Mouse (Mus musculus) naive thymus-derived CD4-positive, alpha-beta T cell, adult 5 months (primary cell): Measurements from ENCODE around the gene Olfr814. TPM values are rescaled to one million over a fixed set of nuclear protein-coding genes. Genes with fewer than 3 reads are reported as not detected.

Experiments used
- polyA plus RNA-seq: library from polyadenylated mRNA; unstranded; fragments of 100-300 nt; shearing (Covaris generic); gene quantifications from one replicate; pipeline ENCODE4 v1.2.1, GENCODE M21; 2017

Gene Olfr814
- polyA plus RNA-seq = 0.09 TPM

GRCm38 (mm10) chr10:129879751-129880150 lies at the start of gene Olfr814:
Gene Olfr814 (minus strand): TSS chr10:129879851.

GRCm38 (mm10) chr10:129915497-129915896 lies 35.8 kb upstream of the Olfr814 start, which contains the start of gene Olfr816:
Gene Olfr816 (minus strand): TSS chr10:129915597.

GRCm38 (mm10) chr10:129905767-129906166 lies 26.1 kb upstream of the Olfr814 start, which contains the start of gene Olfr815:
Gene Olfr815 (minus strand): TSS chr10:129905867.

GRCm38 (mm10) chr10:129855067-129855466 lies 24.6 kb downstream of the Olfr814 start, which contains the start of gene Olfr813:
Gene Olfr813 (plus strand): TSS chr10:129855367.

GRCm38 (mm10) chr10:129845994-129846393 lies 33.7 kb downstream of the Olfr814 start, which contains the start of gene Olfr812:
Gene Olfr812 (minus strand): TSS chr10:129846094.

Other genes with a start within 250 kb of the Olfr814 start
- gene Olfr799, start 242.4 kb downstream of the Olfr814 start, polyA plus RNA-seq = not detected
- not detected for gene Olfr800, start 222.2 kb downstream of the Olfr814 start, polyA plus RNA-seq
- gene Olfr801, start 206.0 kb downstream of the Olfr814 start, polyA plus RNA-seq = not detected
- not detected for gene Olfr802, start 191.7 kb downstream of the Olfr814 start, polyA plus RNA-seq
- not detected for gene Olfr803, start 185.6 kb downstream of the Olfr814 start, polyA plus RNA-seq
- gene Olfr804, start 176.6 kb downstream of the Olfr814 start, polyA plus RNA-seq = not detected
- not detected for gene Olfr805, start 150.5 kb downstream of the Olfr814 start, polyA plus RNA-seq
- not detected for gene Olfr806, start 137.9 kb downstream of the Olfr814 start, polyA plus RNA-seq
- not detected for gene Olfr807, start 122.1 kb downstream of the Olfr814 start, polyA plus RNA-seq
- not detected for gene Olfr808, start 114.4 kb downstream of the Olfr814 start, polyA plus RNA-seq
- not detected for gene Olfr809, start 105.2 kb downstream of the Olfr814 start, polyA plus RNA-seq
- not detected for gene Olfr810, start 84.9 kb downstream of the Olfr814 start, polyA plus RNA-seq
- not detected for gene Olfr811, start 75.5 kb downstream of the Olfr814 start, polyA plus RNA-seq
- 0.56 TPM for gene Olfr812, start 33.8 kb downstream of the Olfr814 start, polyA plus RNA-seq
- gene Olfr813, start 24.5 kb downstream of the Olfr814 start, polyA plus RNA-seq = not detected
- not detected for gene Olfr815, start 26.0 kb upstream of the Olfr814 start, polyA plus RNA-seq
- 0.34 TPM for gene Olfr816, start 35.7 kb upstream of the Olfr814 start, polyA plus RNA-seq
- not detected for gene Olfr818, start 69.2 kb upstream of the Olfr814 start, polyA plus RNA-seq
- not detected for gene Olfr819, start 87.4 kb upstream of the Olfr814 start, polyA plus RNA-seq
- gene Olfr247, start 96.3 kb upstream of the Olfr814 start, polyA plus RNA-seq = not detected
- gene Gm10310, start 105.2 kb upstream of the Olfr814 start, polyA plus RNA-seq = 0.21 TPM
- gene Olfr820, start 132.8 kb upstream of the Olfr814 start, polyA plus RNA-seq = not detected
- not detected for gene Olfr821, start 150.5 kb upstream of the Olfr814 start, polyA plus RNA-seq
- 0.14 TPM for gene Olfr822, start 191.4 kb upstream of the Olfr814 start, polyA plus RNA-seq
- gene Olfr823, start 235.5 kb upstream of the Olfr814 start, polyA plus RNA-seq = not detected